Mouse (Mus musculus) embryonic fibroblast, embryonic 13.5 days (primary cell): Measurements from ENCODE around the gene Sfxn5.

Experiments
- CTCF ChIP-seq: IDR thresholded peaks from 2 replicates; pipeline ENCODE4 v1.5.1; 2011; ENCODE audit warnings: mild to moderate bottlenecking, control low read depth, low read length, moderate library complexity, borderline replicate concordance; ENCODE audit not compliant: insufficient read depth
- POLR2A ChIP-seq: IDR thresholded peaks from 2 replicates; pipeline ENCODE4 v1.6.1; 2011; ENCODE audit warnings: low read depth, mild to moderate bottlenecking, control low read depth, low read length, moderate library complexity

- no peak for TF ChIP-seq POLR2A
- TF ChIP-seq CTCF: no peak
Observed at GRCm38 (mm10) chr6:85350157-85350556, 16.9 kb upstream of the Sfxn5 start.
